Mouse (Mus musculus) ES-E14 (cell line): ENCODE measurements around the gene Rab4a.

ENCODE experiments used
- CHD2 ChIP-seq: IDR thresholded peaks from 2 replicates; pipeline ENCODE4 v1.6.1; 2014; ENCODE audit warnings: mild to moderate bottlenecking, low read depth, low read length, inconsistent platforms
- MAFK ChIP-seq: IDR thresholded peaks from 2 replicates; pipeline ENCODE4 v1.6.1; 2014; ENCODE audit warnings: mild to moderate bottlenecking, low read depth, low read length, inconsistent platforms; ENCODE audit not compliant: insufficient read depth
- ZC3H11A ChIP-seq: IDR thresholded peaks from 2 replicates; pipeline ENCODE4 v1.6.1; 2012; ENCODE audit warnings: low read depth, mild to moderate bottlenecking, inconsistent platforms, low read length, borderline replicate concordance
- ZNF384 ChIP-seq: IDR thresholded peaks from 2 replicates; pipeline ENCODE4 v1.6.1; 2012; ENCODE audit warnings: low read depth, low read length, inconsistent platforms

DNA sequence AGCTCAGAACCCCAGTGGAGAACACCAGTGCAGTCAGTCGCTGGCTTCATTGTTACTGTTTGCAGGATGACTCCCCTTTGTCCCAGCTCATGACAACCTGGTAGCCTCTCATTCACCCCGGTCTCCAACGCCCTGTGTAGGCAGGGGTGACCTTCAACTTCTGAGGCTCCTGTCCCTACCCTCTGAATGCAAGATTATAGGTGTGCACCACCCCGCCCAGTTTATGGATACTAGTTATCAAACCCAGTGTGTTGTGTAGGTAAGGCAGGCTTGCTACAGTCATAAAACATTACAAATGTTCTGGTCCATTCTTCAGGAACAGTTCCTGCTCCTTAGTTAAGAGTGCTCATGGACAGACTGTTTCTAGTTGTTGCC lies 8.1 kb downstream of the Rab4a start:
- TF ChIP-seq ZNF384 (no peak), MAFK (no peak), ZC3H11A (no peak), CHD2 (no peak)
